Mouse (Mus musculus) neural tube, embryonic 14.5 days (tissue): Measurements from ENCODE around the gene Sipa1. TPM values are rescaled to one million over a fixed set of nuclear protein-coding genes. Genes with fewer than 3 reads are reported as not detected.

Source experiments
- ATAC-seq: fragments of 200-750 bp; cut with Nextera tagmentation; 2 replicates; pipeline ENCODE4 v1.8.0; 2017; ENCODE audit warnings: low read depth, mild to moderate bottlenecking, moderate TSS enrichment, moderate library complexity
- H3K27ac ChIP-seq: fragments of 300-500 bp; sonication (generic); 2 replicates; pipeline ENCODE4 v1.5.1; 2014; ENCODE audit warnings: low read depth, mild to moderate bottlenecking, control low read depth, low read length, moderate library complexity, mixed read lengths
- H3K27me3 ChIP-seq: fragments of 300-500 bp; sonication (generic); 2 replicates; pipeline ENCODE4 v1.6.1; 2014; ENCODE audit warnings: low read length; ENCODE audit not compliant: control insufficient read depth, insufficient read depth
- H3K36me3 ChIP-seq: fragments of 300-500 bp; sonication (generic); 2 replicates; pipeline ENCODE4 v1.6.1; 2014; ENCODE audit warnings: low read length, mixed read lengths; ENCODE audit not compliant: control insufficient read depth, insufficient read depth
- H3K4me1 ChIP-seq: fragments of 300-500 bp; sonication (generic); 2 replicates; pipeline ENCODE4 v1.6.1; 2014; ENCODE audit warnings: low read length; ENCODE audit not compliant: control insufficient read depth, insufficient read depth
- H3K4me2 ChIP-seq: fragments of 300-500 bp; sonication (generic); 2 replicates; pipeline ENCODE4 v1.6.1; 2014; ENCODE audit warnings: mild to moderate bottlenecking, low read depth, low read length, control low read depth
- H3K4me3 ChIP-seq: fragments of 300-500 bp; sonication (generic); 2 replicates; pipeline ENCODE4 v1.5.1; 2014; ENCODE audit warnings: low read depth, low read length, control low read depth, mixed read lengths
- H3K9ac ChIP-seq: fragments of 300-500 bp; sonication (generic); replicated peaks from 2 replicates; pipeline ENCODE4 v1.6.1; 2014; ENCODE audit warnings: low read depth, mild to moderate bottlenecking, control low read depth, low read length, mixed read lengths
- H3K9me3 ChIP-seq: fragments of 300-500 bp; sonication (generic); 2 replicates; pipeline ENCODE4 v1.6.1; 2016; ENCODE audit warnings: low read length; ENCODE audit not compliant: control insufficient read depth
- WGBS: fragments of 180-500 bp; shearing (Covaris S2); extraction: QIAGEN DNeasy Blood & Tissue Kit; methylation state at CpG from one replicate; pipeline ENCODE4 v1.1.7; 2014; 5-methylcytosine and 5-hydroxymethylcytosine counted together
- polyA plus RNA-seq: library from polyadenylated mRNA; unstranded; fragments of >200 nt; fragmentation: Nextera tagmentation; extraction: Ambion mirVana; gene quantifications from 2 replicates; pipeline ENCODE4 v1.2.1, GENCODE M21; 2014

The Sipa1 gene
- 7.7 and 12.6 TPM in 2 replicates for polyA plus RNA-seq

DNA sequence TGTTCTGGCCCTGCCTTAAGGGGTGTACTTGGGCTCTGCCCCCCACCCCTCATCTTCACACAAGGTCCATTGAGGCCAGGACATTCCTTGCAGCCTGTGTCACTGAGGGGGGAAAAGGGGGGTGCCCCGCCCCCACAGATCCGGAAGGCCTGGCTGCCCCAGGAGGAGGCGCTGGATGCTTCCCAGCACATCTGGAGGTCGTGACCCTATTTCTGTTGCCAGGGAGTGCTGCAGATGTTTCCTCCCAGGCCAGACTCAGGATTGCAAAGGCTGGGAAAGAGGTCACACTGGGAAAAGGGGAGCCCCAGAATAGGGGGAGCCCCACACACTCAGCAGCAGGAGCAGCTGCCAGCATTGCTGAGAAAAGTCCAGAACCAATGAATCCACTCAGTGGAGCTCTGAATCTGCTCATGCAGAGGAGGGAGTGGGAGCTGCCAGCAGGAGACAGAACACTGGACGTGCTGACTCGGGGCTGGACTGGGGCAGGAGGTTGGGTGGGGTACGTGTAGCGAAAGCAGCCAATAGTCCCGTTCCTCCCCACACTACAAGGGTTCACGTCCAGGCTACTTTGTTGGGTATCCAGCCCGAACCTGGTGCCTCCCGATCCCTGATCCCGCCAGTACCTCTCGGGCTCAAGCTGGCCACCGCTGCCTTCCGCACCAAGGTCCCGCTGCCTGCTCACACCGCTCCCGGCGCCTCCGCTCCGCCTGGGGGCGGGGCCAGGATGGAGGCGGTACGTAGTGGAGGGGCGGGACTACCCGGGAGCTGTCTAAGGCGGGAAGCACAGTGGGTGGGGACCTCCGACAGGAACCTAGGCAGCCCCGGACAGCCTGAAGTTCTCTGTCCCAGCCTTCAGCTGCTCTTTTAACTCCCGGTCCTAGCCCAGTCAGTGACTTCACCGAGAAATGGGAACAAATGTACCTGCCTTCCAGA, at the start of gene Sipa1:
Gene Sipa1 (minus strand): TSS at position 727 of the 933 bp plus-strand sequence.
- peak within 1 kb of the TSS; percentile 48 for H3K4me2 ChIP-seq
- 2% methylated on average over 32 of the region's 32 CpGs for WGBS

DNA sequence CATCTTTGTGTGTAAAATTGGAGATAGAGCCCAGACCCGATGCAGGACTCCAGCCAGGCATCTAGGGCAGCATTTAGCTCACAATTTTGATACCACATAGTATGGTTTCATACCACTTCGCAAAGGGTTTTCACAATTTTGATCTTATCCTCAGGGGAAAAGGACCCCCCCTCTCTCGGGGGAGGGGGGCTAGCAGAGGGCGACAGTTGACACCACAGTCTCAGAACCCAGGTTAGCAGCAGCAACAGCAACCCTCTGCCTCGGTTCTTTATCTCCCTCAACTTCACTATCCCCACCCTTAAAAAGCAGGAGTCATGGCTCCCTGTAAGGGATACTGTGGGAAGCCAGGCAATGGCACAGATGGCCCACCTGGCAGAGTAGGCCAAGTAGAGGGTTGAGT, 49.7 kb upstream of the Sipa1 start:
- Histone ChIP-seq H3K4me3 (no peak overlapping the region), H3K9me3 (no peaks in the 10 kb centered on the region), H3K9ac (no peak overlapping the region), H3K4me1 (no peaks in the 10 kb centered on the region), H3K27ac (no peak overlapping the region), H3K36me3 (peaks cover 29% of the 10 kb centered on the region), H3K27me3 (no peaks in the 10 kb centered on the region), H3K4me2 (no peak overlapping the region)
- ATAC-seq, result no peak
- WGBS, result 87% methylated on average over 5 of the region's 5 CpGs

More for the DNA sequence above, at the start of gene Sipa1:
- Histone ChIP-seq H3K4me1 (peaks cover 5% of the 10 kb centered on the region; the same call in 1 of the 2 replicates), H3K27ac (peak within 1 kb of the TSS; percentile 67), H3K27me3 (no peaks in the 10 kb centered on the region), H3K9me3 (no peaks in the 10 kb centered on the region), H3K36me3 (peaks cover 30% of the 10 kb centered on the region), H3K9ac (peak within 1 kb of the TSS; percentile 41; the same call in 1 of the 2 replicates), H3K4me3 (peak within 1 kb of the TSS; percentile 25)
- ATAC-seq, result peak; percentile 85

DNA sequence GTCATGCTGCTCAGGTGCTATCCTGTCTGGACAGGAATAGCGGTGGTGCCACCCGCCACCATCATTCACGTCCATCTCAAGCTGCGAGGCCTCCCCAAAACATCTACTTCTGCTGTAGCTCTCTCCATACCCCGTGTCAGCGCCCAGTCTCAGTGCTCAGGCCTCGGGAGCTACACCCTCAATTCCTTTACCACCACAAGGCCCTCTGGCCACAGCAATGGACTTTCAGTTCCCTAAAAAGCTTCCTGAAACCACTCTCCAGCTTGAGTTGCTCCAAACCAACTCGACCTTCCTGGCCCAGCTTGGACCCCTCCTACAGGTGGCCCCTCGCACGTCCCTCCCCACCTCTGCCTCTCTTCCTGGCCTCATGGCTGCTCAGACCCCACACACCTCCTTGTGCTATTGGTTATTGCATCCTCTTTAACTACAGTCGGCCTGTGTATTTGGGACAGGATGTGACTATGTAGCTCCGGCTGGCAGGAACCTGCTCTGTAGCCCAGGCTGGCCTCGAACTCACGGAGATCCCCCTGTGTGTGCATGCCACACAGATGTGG, 48.5 kb upstream of the Sipa1 start:
- H3K4me3 ChIP-seq, result no peak overlapping the region
- no peak overlapping the region for H3K4me2 ChIP-seq
- WGBS, result 93% methylated on average over 14 of the region's 14 CpGs
- no peaks in the 10 kb centered on the region for H3K27me3 ChIP-seq
- no peak overlapping the region for H3K27ac ChIP-seq
- ATAC-seq, result no peak
- no peaks in the 10 kb centered on the region for H3K4me1 ChIP-seq
- H3K9me3 ChIP-seq, result no peaks in the 10 kb centered on the region
- H3K36me3 ChIP-seq, result peaks cover 35% of the 10 kb centered on the region
- H3K9ac ChIP-seq, result no peak overlapping the region

DNA sequence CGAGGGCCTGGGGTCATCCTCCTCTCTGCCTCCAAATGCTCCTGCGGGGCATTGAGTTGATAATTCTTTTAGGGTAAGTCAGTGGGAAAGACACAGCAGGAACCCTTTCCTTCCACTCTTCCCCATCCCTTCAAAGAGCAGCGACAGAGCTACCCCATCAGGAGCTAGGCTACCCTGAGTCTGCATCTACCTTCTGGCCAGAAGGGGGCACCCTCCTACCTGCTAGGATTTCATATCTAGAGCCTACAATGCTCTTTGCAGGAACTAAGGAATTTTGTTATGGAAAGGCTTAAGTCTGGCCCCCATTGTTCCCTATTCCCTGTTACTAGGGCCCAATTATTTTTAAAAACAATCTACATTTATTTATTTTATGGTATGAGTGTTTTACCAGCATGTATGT, 47.7 kb upstream of the Sipa1 start:
- no peak for ATAC-seq
- 4% methylated on average over 3 of the region's 3 CpGs for WGBS
- peaks cover 35% of the 10 kb centered on the region for H3K36me3 ChIP-seq

DNA sequence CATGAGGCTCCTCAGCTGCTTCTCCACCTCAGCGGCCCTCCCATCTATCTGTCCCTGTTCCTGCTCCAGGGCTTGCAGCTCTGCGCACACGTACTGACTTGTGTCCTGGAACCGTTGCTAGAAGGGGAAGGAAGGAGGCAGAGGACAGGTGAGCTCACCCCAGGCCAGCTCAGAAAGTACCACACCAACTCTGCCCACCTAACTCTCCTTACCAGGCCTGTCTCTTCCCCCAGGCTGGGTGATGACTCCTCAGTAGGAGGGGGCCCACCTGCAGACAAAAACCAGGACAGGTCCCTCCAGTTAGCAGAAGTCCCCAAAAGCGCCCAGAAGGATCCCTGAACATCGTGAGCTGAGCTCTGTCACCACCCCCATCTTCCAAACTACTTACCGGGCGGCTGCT, 47.1 kb upstream of the Sipa1 start:
- Histone ChIP-seq H3K4me1 (no peaks in the 10 kb centered on the region), H3K36me3 (peaks cover 35% of the 10 kb centered on the region), H3K9ac (no peak overlapping the region), H3K27ac (no peak overlapping the region), H3K27me3 (no peaks in the 10 kb centered on the region), H3K4me2 (no peak overlapping the region), H3K9me3 (no peaks in the 10 kb centered on the region), H3K4me3 (no peak overlapping the region)
- WGBS, result 76% methylated on average over 8 of the region's 8 CpGs
- ATAC-seq, result no peak

More for the DNA sequence above, 47.7 kb upstream of the Sipa1 start:
- no peak overlapping the region for H3K4me2 ChIP-seq
- no peaks in the 10 kb centered on the region for H3K9me3 ChIP-seq
- no peaks in the 10 kb centered on the region for H3K4me1 ChIP-seq
- H3K9ac ChIP-seq, result no peak overlapping the region
- H3K27me3 ChIP-seq, result no peaks in the 10 kb centered on the region
- no peak overlapping the region for H3K27ac ChIP-seq
- H3K4me3 ChIP-seq, result no peak overlapping the region

DNA sequence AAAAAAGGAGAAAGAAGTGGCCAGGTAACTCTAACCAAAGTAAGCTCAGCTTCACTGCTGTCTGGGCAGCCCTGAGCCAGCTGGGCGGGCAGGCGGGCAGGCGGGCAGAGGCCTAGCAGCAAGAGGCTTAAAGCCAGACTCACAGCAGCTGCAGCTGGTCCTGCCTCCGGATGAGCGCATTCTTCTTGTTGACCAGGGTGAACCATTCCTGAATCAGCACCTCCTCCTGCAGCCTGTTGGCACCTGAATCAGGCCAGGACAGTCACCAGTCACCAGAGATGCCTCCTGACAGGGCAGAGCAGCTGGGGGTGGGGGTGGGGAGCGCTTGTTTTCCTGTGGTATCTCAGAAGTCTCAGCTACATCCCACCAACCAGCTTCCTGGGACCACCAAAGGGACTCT, 46.6 kb upstream of the Sipa1 start:
- WGBS, result 93% methylated on average over 6 of the region's 6 CpGs
- H3K9ac ChIP-seq, result no peak overlapping the region
- H3K36me3 ChIP-seq, result peaks cover 35% of the 10 kb centered on the region

DNA sequence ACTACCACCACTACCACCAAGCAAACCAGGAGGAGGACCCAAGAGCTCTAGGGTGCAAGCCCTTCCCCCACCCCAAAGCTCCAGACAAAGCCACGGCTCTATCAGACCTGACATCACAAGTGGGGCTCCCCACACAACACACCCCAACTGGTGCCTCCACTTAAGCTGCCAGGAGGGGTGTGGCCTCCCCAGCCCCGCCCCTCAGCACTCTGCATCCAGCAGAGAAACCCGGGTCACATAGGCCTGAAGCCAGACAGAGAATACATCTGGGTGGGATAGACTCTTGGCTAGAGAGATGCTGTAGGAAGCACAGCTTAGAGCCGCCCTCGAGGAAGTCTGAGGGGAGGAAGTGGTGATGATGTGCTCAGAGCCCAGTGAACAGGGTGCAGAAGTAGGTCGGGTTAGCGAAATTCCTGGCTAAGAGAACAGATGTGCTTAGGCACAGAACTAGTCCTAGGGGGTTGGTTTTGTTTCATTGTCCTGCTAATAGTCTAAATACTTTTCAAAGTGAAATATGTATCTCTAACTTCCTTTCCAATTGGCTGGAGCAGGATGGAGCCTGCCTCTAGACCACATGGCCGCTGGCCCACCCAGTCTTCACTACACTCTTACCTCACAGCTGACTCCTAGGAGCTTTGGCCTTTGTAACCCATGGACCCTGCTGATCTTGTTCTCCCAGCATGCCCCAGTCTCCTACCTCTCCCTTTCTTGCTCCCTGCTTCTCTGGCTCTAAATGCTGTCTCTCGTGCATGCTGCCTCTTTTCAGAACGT, 41.5 kb upstream of the Sipa1 start:
- peak; percentile 49; the same call in 1 of the 2 replicates for ATAC-seq
- Histone ChIP-seq H3K27me3 (no peaks in the 10 kb centered on the region), H3K4me2 (no peak overlapping the region), H3K4me1 (0 out of 2 replicates have a peak, but pooled peaks cover 4% of the 10 kb centered on the region), H3K4me3 (no peak overlapping the region), H3K9ac (no peak overlapping the region), H3K9me3 (no peaks in the 10 kb centered on the region), H3K36me3 (peaks cover 42% of the 10 kb centered on the region), H3K27ac (no peak overlapping the region)
- 51% methylated on average over 10 of the region's 10 CpGs for WGBS

More for the DNA sequence above, 46.6 kb upstream of the Sipa1 start:
- no peak overlapping the region for H3K27ac ChIP-seq
- H3K4me1 ChIP-seq, result no peaks in the 10 kb centered on the region
- ATAC-seq, result no peak
- H3K4me3 ChIP-seq, result no peak overlapping the region
- H3K9me3 ChIP-seq, result no peaks in the 10 kb centered on the region
- no peaks in the 10 kb centered on the region for H3K27me3 ChIP-seq
- no peak overlapping the region for H3K4me2 ChIP-seq

DNA sequence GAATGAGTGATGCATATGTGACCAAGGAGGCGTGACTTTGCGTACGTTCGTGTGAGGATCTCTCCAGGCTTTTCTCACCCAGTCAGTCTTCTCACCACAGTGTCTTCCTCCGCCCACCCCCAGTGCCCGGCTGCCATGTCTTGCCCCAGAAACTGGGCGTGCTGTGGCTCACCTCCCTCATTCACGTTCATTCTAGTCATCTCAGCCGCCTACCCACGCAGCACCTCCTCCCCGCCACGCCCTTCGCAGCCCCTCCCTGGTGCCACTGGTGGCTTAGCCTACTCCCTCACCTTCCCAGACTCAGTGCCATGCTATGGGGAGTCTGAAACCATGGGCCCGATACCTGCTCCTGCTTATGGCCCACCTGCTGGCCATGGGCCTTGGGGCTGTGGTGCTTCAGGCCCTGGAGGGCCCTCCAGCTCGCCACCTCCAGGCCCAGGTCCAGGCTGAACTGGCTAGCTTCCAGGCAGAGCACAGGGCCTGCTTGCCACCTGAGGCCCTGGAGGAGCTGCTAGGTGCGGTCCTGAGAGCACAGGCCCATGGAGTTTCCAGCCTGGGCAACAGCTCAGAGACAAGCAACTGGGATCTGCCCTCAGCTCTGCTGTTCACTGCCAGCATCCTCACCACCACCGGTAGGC, 40.8 kb upstream of the Sipa1 start, which contains the start of gene Kcnk7:
Gene Kcnk7 (plus strand): TSS at position 205 of the 638 bp plus-strand sequence.
- WGBS, result 80% methylated on average over 17 of the region's 17 CpGs
- Histone ChIP-seq H3K9me3 (no peaks in the 10 kb centered on the region), H3K4me2 (no peak within 1 kb of the TSS), H3K36me3 (peaks cover 45% of the 10 kb centered on the region), H3K27ac (no peak within 1 kb of the TSS), H3K27me3 (no peaks in the 10 kb centered on the region), H3K4me3 (no peak within 1 kb of the TSS), H3K4me1 (0 out of 2 replicates have a peak, but pooled peaks cover 4% of the 10 kb centered on the region), H3K9ac (no peak within 1 kb of the TSS)
- no peak for ATAC-seq
